Comparison of ENCODE assay signal across 9 mouse cellular contexts in genomic region chr12:109436367-109436807, GRCm38 (mm10). TPM values are rescaled to one million over a fixed set of nuclear protein-coding genes. Genes with fewer than 3 reads are reported as not detected.
DNase-seq lines count a peak whose midpoint lies in the region; ATAC-seq lines count a peak whose summit lies in the region.
"Had no signal": no experiment of that assay in that cellular context is flagged by ENCODE, and none has a peak within 500 bp of the region (broad histone marks: within the 10 kb centered on the region; RNA-seq: fewer than 3 reads in every experiment).

No protein-coding gene starts in this region.

- peak overlapping the region; percentile 80 for H3K27ac ChIP-seq in heart, embryonic 13.5 days (replicated peaks)

- H3K9ac ChIP-seq in heart, embryonic 13.5 days = peak overlapping the region; percentile 45

- no peaks in the 10 kb centered on the region for H3K9me3 ChIP-seq in heart, embryonic 13.5 days
- H3K9me3 ChIP-seq: megakaryocyte, embryonic 14.5 days had no signal

- peak overlapping the region; percentile 49 for H3K4me2 ChIP-seq in heart, embryonic 13.5 days

- DNase-seq in heart, adult 9 months (ENCODE audit: low spot score in 2 of 2) = no peak
- DNase-seq in adrenal gland, postnatal 14 days = peak; percentile 86
- DNase-seq in gastrocnemius, postnatal 14 days = peak; percentile 85
- peak; percentile 44 for DNase-seq in kidney, postnatal 14 days
- no peak for DNase-seq in layer of hippocampus, postnatal 14 days (ENCODE audit: low spot score in 2 of 2)

- no peaks in the 10 kb centered on the region for H3K36me3 ChIP-seq in heart, embryonic 13.5 days

- intact Hi-C loops in gastrocnemius, postnatal 14 days (cut with DNase I; ENCODE audit: low total_unique reads) = loop anchor here (5.0 kb wide), 2 partner anchors 521 to 936 kb away; no protein-coding TSS in a partner anchor

- no peak overlapping the region for H3K4me3 ChIP-seq in heart, embryonic 13.5 days

- no peak for ATAC-seq in heart, embryonic 13.5 days (ENCODE audit: extremely low read depth, insufficient number of reproducible peaks, low FRiP score, low TSS enrichment)
- peak; percentile 50; the same call in 1 of the 2 replicates for ATAC-seq in megakaryocyte-erythroid progenitor cell, adult 5-6 weeks (replicated peaks; ENCODE audit: low FRiP score, low TSS enrichment, poor library complexity, severe bottlenecking)
- ATAC-seq in frontal cortex, adult (ENCODE audit: low TSS enrichment) = no peak

- no peaks in the 10 kb centered on the region for H3K27me3 ChIP-seq in heart, embryonic 13.5 days (replicated peaks)

- WGBS in heart, embryonic 13.5 days = 10% methylated on average over 10 of the region's 10 CpGs

- H3K4me1 ChIP-seq in heart, embryonic 13.5 days = peaks cover 69% of the 10 kb centered on the region

RNA-seq across cellular contexts. Expression of gene Dlk1, which starts 16.2 kb away (rescaled TPM):
- polyA plus RNA-seq in heart, embryonic 13.5 days (2015; fragmentation: Nextera tagmentation; extraction: Ambion mirVana) = 103 and 130 TPM in 2 replicates
- 494 and 529 TPM in 2 replicates for total RNA-seq in adrenal gland, postnatal 14 days (2021)
- 100 to 1,000 TPM; 213 to 272 TPM for total RNA-seq in gastrocnemius, postnatal 14 days (2021)
- not detected in 2 replicates for total RNA-seq in megakaryocyte-erythroid progenitor cell, adult 5-6 weeks (2014; fragmentation: Nextera tagmentation)
- not detected in 2 replicates for total RNA-seq in megakaryocyte-erythroid progenitor cell, adult 5-6 weeks (2017)
- 1 to 10 TPM; 1.9 to 2.3 TPM for total RNA-seq in layer of hippocampus, postnatal 14 days (2021)

Comparison
In these comparisons a context has a peak if more than half of its experiments do, and no peak if none do; other contexts are left out.
1. DNase-seq: peak in adrenal gland, postnatal 14 days (single experiment), gastrocnemius, postnatal 14 days (single experiment) and kidney, postnatal 14 days (single experiment); none in heart, adult 9 months (0 of 2) and layer of hippocampus, postnatal 14 days (0 of 2).
2. RNA of gene Dlk1, which starts 16.2 kb away (total RNA-seq): 494 to 529 TPM in adrenal gland, postnatal 14 days and 213 to 272 TPM in gastrocnemius, postnatal 14 days; 1.9 to 2.3 TPM in layer of hippocampus, postnatal 14 days and not detected in megakaryocyte-erythroid progenitor cell, adult 5-6 weeks; every median in the first group is over 10 times any median in the second.